Mouse (Mus musculus): ENCODE results near the gene Gm49510.

GRCm38 (mm10) chr15:78930192-78930706 is 30.8 kb downstream of the Gm49510 start:
- no peak for TF ChIP-seq POLR2A (IDR thresholded peaks at IDR 0.05; ENCODE audit: low read depth, low read length)
- no peak for TF ChIP-seq CTCF (IDR thresholded peaks at IDR 0.05; ENCODE audit: extremely low read depth, insufficient read depth, insufficient read length, insufficient replicate concordance)

Data from spleen, adult 2 months (tissue).